Mouse (Mus musculus) large intestine, adult 2 months (tissue): Measurements from ENCODE around the gene Iqsec1. TPM values are rescaled to one million over a fixed set of nuclear protein-coding genes. Genes with fewer than 3 reads are reported as not detected.

Source experiments
- DNase-seq: peaks from one replicate; pipeline ENCODE4 v3.0.0-alpha.2; 2012; ENCODE audit warnings: low read depth, low spot score
- WGBS: fragments of 180-500 bp; shearing (Covaris S2); methylation state at CpG from one replicate; pipeline ENCODE4 v1.1.7; 2018; 5-methylcytosine and 5-hydroxymethylcytosine counted together
- polyA plus RNA-seq: library from polyadenylated mRNA; depleted of rRNA; stranded (reverse); fragments of >200 nt; gene quantifications from 2 replicates; pipeline ENCODE4 v1.2.3, GENCODE M21; 2012

Iqsec1 gene
- polyA plus RNA-seq, 1 experiment, result 24.9 TPM

DNA sequence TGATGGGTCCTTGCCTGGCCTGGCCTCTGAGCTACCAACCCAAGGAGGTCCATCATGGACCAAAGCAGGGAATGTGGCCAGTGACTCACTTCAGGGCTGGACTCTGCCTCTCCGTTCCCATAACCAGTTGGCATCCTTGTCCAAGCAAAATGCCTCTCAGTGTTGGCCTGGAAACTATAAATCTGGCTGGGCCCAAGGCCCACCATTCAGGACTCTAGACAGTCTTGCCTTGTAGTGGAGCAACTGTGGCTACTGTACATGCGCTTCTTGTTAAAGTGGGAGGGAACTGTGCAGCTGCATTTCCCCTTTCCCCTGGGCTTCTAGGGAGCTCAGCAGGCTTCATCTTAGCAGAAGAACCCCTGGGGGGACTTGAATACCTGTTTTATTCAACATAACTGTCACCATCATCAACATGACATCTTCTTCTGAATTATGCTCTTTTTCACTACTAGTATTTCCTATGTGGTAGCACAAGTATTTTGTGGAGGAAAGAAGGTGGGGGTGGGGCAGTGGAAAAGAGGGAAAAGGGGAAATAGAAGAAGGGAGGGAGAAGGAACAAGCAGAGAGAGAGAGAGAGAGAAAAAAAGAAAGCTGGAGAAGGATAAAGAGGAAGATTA lies 226.3 kb downstream of the Iqsec1 start:
- no peak for DNase-seq
- 84% methylated on average over 2 of the region's 2 CpGs for WGBS

GRCm38 (mm10) chr6:90761301-90762056 lies 227.0 kb downstream of the Iqsec1 start:
- no peak for DNase-seq
- WGBS, result 96% methylated on average over 4 of the region's 4 CpGs

DNA sequence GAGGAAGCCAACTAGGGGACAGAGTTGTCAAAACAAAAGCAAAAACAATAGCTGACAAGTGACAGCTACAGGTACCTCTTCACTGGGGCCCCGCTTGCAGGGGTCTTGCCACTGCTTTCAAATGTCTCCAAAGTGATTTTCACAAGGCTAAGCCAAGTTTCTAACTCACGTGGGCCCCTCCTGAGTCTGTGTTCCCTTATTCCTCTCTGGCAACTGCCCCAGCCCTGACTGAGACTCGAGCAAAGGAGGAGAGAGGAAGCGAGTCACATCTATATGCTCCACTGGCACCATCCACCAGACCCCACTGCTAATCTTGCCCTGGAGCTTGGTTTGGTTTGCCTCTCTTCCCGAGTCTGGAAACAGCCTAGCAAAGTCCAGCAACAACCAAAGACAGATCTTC lies 227.6 kb downstream of the Iqsec1 start:
- WGBS, result 82% methylated on average over 5 of the region's 5 CpGs
- DNase-seq, result no peak

- 88% methylated on average over 2 of the region's 2 CpGs for WGBS
- no peak for DNase-seq
Observed at GRCm38 (mm10) chr6:90759754-90760153, 228.7 kb downstream of the Iqsec1 start.

DNA sequence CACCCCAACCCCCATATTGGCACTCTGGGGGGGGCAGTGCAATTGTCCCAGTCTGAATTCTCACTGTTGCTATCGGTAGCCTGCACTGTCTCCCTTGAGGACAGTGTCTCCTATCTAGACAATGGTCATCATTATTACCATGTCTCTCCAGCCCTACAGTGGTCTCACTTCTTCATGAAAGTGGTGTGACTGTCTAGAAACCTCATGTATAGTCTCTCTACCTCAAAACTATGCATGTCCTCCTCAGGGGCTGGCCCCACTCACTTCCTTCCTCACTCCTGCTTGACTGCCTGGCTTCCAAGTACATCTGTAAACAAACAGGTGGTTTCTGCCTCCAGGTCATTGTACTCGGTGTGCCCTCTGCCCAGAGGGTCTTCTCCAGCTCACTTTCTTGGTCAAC lies 230.3 kb downstream of the Iqsec1 start:
- WGBS, result 80% methylated on average over 2 of the region's 2 CpGs

DNA sequence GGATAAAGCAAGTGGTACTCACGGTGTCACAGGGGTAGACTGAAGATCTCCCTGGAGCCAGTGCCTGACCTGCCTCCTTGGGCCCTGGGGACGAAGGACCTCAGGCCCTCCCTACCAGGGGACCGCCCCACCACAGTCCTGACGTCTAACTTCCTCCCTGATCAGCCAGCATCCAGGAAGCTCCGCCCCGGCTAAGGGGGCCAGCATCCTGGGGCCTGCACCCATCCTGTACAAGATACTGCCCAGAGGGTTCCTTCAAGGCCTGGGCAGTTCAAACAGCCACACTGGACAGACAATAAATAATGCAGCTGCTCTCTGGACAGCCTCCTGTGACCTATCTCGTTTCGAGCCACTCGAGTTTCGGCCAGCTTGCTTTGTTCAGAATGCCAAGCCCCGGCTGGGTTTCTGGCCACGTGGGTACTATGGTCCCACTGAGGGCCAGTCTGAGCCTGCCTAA lies 231.0 kb downstream of the Iqsec1 start:
- no peak for DNase-seq
- WGBS, result 71% methylated on average over 12 of the region's 12 CpGs

More for the DNA sequence above, 230.3 kb downstream of the Iqsec1 start:
- no peak for DNase-seq

- DNase-seq, result no peak
- WGBS, result 70% methylated on average over 5 of the region's 5 CpGs
Observed at GRCm38 (mm10) chr6:90756561-90756960, 231.9 kb downstream of the Iqsec1 start.

DNA sequence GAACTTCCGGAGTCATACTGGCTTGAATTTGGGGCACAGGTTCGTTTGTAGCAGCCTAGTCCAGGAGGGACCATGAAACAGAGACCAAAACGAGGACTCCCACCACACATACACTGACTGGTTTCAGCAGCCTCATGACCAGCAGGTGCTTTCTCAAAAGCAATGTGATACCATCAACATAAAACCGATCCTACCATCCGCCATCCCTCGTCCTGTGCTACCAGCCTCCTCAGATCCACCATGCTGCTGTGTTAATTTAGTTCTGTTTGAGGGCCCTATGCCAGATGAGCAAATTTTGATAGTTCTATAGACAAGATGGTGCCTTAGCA lies 232.9 kb downstream of the Iqsec1 start:
- WGBS, result 73% methylated on average over 6 of the region's 6 CpGs
- no peak for DNase-seq

DNA sequence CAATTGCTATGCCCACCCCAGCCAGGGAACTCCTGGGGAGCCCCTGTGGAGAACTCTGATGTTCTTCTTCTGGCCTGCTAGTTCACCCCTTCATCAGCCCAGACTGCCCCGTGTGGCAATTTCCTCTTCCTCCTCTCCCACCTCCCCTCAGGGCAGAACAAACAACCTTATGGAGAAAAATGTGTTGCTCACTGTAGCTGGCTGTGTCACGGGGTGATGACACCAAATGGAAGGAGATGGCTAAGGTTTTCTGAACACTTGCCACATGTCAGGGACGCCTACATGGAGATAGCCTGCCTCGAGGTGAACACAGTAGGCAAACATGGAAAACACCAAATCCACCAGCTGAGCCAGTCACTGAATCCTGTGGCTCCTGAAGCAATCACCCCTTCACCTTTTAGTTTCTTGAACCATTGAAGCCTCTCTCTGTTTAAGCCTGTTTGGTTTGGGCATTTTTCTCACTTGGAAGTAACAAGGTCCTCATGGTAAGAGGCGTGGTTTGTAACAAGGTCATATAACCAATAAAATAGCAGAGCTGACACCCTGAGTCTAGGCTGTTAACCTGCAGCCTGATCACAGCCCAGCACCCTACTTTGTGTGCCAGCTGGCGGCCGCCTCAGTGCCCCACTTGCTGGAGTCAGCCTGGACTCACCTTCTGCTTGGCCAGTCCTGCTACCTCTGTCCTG lies 233.4 kb downstream of the Iqsec1 start:
- WGBS, result 46% methylated on average over 7 of the region's 7 CpGs
- DNase-seq, result no peak

- no peak for DNase-seq
- WGBS, result 88% methylated on average over 2 of the region's 2 CpGs
Observed at GRCm38 (mm10) chr6:90754093-90754492, 234.4 kb downstream of the Iqsec1 start.

GRCm38 (mm10) chr6:90753656-90754055 lies 234.8 kb downstream of the Iqsec1 start:
- no peak for DNase-seq

DNA sequence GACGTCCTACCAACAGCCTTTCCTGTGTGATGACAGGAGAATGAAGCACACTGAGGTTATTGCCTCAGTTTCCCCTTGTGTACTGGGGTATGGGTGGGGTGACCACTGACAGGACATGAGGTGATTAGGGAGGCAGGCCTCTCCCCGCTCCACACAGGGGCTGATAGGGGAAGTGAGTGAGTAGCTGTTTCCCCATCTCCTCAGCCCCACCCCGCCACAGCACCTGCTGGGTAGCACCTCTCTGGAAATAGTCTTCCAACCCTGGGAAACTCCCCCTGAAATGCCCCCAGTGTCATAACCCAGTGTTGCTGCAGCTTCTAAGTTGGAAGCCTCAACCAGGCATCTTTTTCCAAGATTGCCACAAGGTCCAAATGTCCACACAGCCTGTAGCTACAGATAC lies 236.9 kb downstream of the Iqsec1 start:
- 76% methylated on average over 3 of the region's 3 CpGs for WGBS
- DNase-seq, result no peak

DNA sequence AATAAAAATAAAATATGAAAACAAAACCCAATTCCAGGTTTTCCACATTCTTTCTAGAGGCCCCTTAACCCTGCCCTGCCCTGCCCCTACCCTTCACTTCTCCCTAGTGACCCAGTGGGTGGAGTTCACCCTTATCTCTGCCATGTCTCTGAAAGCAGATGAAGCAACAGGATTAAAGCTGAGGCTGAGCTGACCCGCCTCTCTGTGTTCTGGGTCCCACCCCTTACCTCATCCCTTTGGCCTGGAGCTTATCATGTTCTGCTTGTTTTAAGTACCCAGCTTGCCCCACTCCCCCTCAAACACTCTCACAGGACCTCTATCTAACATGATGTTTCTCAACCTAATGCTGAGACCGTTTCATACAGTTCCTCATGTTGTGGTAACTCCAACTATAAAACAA lies 238.4 kb downstream of the Iqsec1 start:
- no peak for DNase-seq
- 38% methylated on average over 2 of the region's 2 CpGs for WGBS

DNA sequence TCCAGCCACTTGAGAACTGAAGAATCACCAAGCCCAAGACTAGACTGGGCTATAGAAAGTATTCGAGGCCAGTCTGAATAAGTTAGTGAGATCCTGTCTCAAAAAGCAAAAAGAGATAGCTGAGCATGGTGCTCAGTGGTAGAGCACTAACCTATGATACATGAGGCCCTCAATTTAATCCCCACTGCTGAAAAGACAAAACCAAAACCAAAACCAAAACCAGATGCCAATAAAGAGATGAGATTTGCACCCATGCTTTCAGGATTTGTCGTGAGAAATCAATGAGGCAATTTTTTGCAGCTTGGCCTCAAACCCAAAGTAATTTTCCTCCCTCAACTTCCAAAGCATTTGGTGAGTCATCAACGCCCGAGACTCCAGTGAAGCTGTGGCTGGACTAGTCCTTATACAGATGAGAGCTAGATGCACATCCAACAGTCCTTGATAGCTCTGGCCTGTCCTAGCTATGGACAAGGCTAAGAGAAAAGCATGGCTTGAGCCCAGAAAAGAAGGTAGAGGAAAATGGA lies 239.0 kb downstream of the Iqsec1 start:
- WGBS, result 62% methylated on average over 4 of the region's 4 CpGs
- no peak for DNase-seq

GRCm38 (mm10) chr6:90748976-90749375 lies 239.5 kb downstream of the Iqsec1 start:
- DNase-seq, result no peak

- no peak for DNase-seq
- WGBS, result 65% methylated on average over 3 of the region's 3 CpGs
Observed at GRCm38 (mm10) chr6:90746331-90746864, 242.1 kb downstream of the Iqsec1 start.

DNA sequence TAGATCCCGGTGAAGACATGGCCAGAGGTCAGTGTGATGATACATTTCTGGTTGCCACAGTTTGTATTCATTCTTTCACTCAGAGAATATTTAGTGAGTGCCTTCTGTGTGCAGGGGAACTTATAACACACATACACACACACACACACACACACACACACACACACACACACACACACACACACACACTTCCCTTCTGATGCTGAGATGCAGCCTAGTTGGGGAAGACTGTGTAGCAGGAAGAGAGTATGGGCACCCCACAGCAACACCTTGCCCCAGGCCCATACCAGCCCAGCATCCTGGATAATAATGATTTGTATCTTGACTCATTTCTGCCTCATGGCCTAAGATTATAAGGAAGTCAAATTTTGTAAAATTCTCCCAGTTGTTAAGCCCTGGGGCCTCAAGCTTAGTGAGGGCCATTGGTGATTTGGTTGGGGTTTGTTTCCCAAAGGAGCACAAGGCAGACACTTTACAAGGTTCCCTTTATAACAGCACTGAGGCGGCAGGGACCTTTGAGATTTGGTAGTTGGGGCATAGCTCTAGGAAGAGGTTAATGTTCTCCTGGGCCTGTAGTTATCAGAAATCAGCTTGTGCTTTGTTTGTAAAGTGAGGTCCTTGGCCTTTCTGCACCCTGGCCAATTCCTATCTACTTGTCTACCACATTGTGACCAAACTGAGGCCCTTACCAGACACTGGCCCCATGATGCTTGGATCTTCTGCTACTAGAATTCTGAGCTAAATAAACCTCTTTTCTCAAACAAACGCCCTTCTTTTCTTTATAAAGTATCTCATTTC lies 242.9 kb downstream of the Iqsec1 start:
- WGBS, result 69% methylated on average over 3 of the region's 3 CpGs
- DNase-seq, result no peak

DNA sequence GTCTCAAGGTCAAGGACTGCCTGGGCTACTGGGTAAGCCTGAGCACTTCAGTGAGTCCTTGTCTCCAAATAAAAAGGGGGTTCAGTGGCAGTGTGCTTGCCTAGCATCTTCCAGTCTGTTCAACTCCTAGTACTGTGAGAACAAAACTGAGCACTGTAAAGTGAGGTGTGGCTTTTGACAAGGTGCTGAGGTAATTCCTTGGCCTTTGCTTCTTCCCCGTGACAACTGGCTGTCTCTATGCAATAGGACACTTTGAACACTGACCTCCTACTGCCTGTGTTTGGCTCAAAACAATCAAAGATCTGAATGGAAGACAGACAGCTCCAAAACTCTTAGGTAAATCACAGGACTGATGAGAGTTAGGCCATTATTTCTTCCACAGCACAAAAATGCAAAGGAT lies 246.0 kb downstream of the Iqsec1 start:
- DNase-seq, result no peak
- WGBS, result 21% methylated on average over 1 of the region's 1 CpGs

GRCm38 (mm10) chr6:90741717-90742116 lies 246.8 kb downstream of the Iqsec1 start:
- DNase-seq, result no peak
- WGBS, result 96% methylated on average over 5 of the region's 5 CpGs

- 74% methylated on average over 4 of the region's 4 CpGs for WGBS
- no peak for DNase-seq
Observed at GRCm38 (mm10) chr6:90741056-90741420, 247.4 kb downstream of the Iqsec1 start.
